Mouse (Mus musculus) effector memory CD4-positive, alpha-beta T cell, adult 7 months (primary cell): Measurements from ENCODE around the gene Gm10436. TPM values are rescaled to one million over a fixed set of nuclear protein-coding genes. Genes with fewer than 3 reads are reported as not detected.

Experiments
- polyA plus RNA-seq: library from polyadenylated mRNA; unstranded; fragments of 100-300 nt; shearing (Covaris generic); gene quantifications from one replicate; pipeline ENCODE4 v1.2.1, GENCODE M21; 2017

The Gm10436 gene
- polyA plus RNA-seq = not detected

GRCm38 (mm10) chr12:88182008-88182407 lies at the start of gene Gm10436:
Gene Gm10436 (minus strand): TSS chr12:88182108.

Other genes starting within 250 kb of the Gm10436 start
- gene Gm2042, start 228.0 kb downstream of the Gm10436 start, polyA plus RNA-seq = not detected
- gene Gm2075, start 170.3 kb downstream of the Gm10436 start, polyA plus RNA-seq = not detected
- gene Gm6803, start 163.3 kb downstream of the Gm10436 start, polyA plus RNA-seq = not detected
- not detected for gene Gm2056, start 155.1 kb downstream of the Gm10436 start, polyA plus RNA-seq
- gene Gm16368, start 98.4 kb downstream of the Gm10436 start, polyA plus RNA-seq = not detected
- not detected for gene Gm8332, start 68.0 kb upstream of the Gm10436 start, polyA plus RNA-seq
- gene Gm5662, start 92.4 kb upstream of the Gm10436 start, polyA plus RNA-seq = 0.32 TPM
- not detected for gene Gm5039, start 141.9 kb upstream of the Gm10436 start, polyA plus RNA-seq
- 16.5 TPM for gene Adck1, start 178.4 kb upstream of the Gm10436 start, polyA plus RNA-seq